Mouse (Mus musculus) kidney, adult 10 weeks (tissue): ENCODE data around the gene Psd4. TPM values are rescaled to one million over a fixed set of nuclear protein-coding genes. Genes with fewer than 3 reads are reported as not detected.

Source experiments
- polyA plus RNA-seq: library from polyadenylated mRNA; stranded (reverse); fragments of 350-450 nt; fragmentation: Illumina TruSeq; extraction: RNeasy Lipid Tissue Mini Kit (QIAGEN cat#74804); gene quantifications from one replicate; pipeline ENCODE4 v1.2.3, GENCODE M21; 2014; ENCODE audit warnings: low read depth, low replicate concordance

Psd4 gene
- 1.7 TPM for polyA plus RNA-seq

DNA sequence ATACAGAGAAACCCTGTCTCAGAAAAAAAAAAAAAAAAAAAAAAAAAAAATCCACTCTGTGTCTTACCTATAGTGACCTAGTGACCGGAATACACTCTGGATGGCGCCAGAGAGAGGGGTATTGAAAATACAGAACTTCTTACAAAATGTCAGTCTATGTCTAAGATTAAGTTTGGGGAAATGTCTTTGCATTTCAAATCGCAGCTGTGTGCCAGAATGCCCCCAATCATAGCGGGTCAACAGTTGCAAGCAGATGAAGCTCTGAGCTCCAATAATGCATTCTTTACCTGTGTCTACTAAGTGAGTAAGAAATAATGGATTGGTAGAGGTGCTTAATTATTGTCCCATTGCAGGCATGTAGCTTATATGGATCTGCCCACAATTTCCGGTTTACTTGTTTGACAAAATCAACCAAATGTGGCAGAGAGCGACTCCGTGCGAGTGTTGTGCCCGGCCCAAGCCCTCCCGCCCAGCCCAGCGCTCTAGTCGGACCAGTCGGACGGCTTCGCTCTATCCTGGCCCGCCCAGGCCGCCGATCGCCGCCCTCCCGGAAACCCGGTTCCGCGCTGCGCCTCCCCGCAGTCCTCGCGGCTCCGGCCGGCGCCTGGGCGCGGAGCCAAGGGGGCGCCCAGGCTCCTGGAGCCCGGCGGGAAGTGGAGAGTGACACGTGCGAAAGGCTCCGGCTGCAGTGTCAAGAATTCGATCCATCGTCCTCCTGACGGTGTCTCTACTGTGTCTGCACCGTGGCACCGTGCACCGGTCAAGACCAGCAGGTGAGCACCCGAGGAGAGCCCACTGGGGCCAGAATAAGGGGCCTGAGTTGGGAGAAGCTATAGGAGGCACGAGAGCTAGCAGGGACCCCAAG, at the start of gene Psd4:
TSS of gene Psd4 (plus strand) at position 551 of the 865 bp plus-strand sequence.

GRCm38 (mm10) chr2:24336545-24336944, 30.8 kb upstream of the Psd4 start, which contains the start of gene Il1rn:
Gene Il1rn (plus strand): TSS chr2:24336853.

Other genes with a start within 250 kb of the Psd4 start
- not detected for gene Il1f8, start 214.4 kb upstream of the Psd4 start, polyA plus RNA-seq
- not detected for gene Il1f9, start 181.1 kb upstream of the Psd4 start, polyA plus RNA-seq
- gene Il1f6, start 152.2 kb upstream of the Psd4 start, polyA plus RNA-seq = not detected
- 0.36 TPM for gene Il1f5, start 90.6 kb upstream of the Psd4 start, polyA plus RNA-seq
- not detected for gene Il1f10, start 76.4 kb upstream of the Psd4 start, polyA plus RNA-seq
- 0.44 TPM for gene Il1rn, start 30.7 kb upstream of the Psd4 start, polyA plus RNA-seq
- 31.4 TPM for gene Pax8, start 108.0 kb downstream of the Psd4 start, polyA plus RNA-seq